Mouse (Mus musculus): Measurements from ENCODE around the gene Garem2. TPM values are rescaled to one million over a fixed set of nuclear protein-coding genes. Genes with fewer than 3 reads are reported as not detected.
"Not testable (repeated sequence)": the region's sequence is repeated elsewhere in the genome, so short reads cannot be mapped to it uniquely, and the experiment has no call there.

Gene Garem2
- 0.61 and 0.80 TPM in 2 replicates for polyA plus RNA-seq (2014; fragmentation: Nextera tagmentation; extraction: Ambion mirVana)

GRCm38 (mm10) chr5:30104841-30105667 lies at the start of gene Garem2:
Garem2 (plus strand) TSS chr5:30105161.
- Histone ChIP-seq H3K4me3 (ENCODE audit: low read length) (peak within 1 kb of the TSS; percentile 48), H3K27ac (ENCODE audit: low read depth, low read length) (no peak within 1 kb of the TSS), H3K4me1 (ENCODE audit: control insufficient read depth, insufficient read depth, low read length) (peaks cover 32% of the 10 kb centered on the region), H3K36me3 (ENCODE audit: control insufficient read depth, insufficient read depth, low read length) (no peaks in the 10 kb centered on the region), H3K9me3 (ENCODE audit: control insufficient read depth, low read length) (no peaks in the 10 kb centered on the region), H3K4me2 (replicated peaks; ENCODE audit: low read depth, low read length) (peak within 1 kb of the TSS; percentile 98), H3K9ac (ENCODE audit: low read depth, low read length) (peak within 1 kb of the TSS; percentile 48), H3K27me3 (ENCODE audit: control insufficient read depth, insufficient read depth, low read length) (peaks cover 37% of the 10 kb centered on the region)
- ATAC-seq (ENCODE audit: low FRiP score, low TSS enrichment) = peak; percentile 37
- under 1% methylated on average over 65 of the region's 65 CpGs for WGBS

DNA sequence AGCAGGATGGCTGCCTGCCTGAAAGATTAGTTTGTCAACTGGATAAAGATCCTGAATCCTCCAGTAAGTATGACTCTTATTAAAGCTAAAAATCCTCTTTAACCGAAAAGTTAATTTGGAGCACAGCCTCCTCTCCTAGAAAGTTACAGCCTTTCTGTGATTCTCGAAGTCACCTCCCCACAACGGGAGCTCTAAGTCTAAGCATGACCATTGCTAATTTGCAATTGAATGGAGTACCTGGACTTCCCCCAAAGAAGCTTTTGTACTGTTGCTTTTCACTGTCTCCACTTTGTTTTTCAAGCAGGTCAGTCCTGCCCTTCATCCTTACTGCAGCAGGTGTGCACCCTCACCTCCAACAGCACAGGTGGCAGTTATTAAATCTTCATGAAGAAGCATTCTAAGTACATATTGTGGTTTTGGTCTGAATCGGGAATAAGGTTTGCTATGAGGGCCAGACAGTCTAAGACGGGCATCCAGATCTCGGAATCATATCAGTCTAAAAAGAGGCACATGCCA lies 46.7 kb upstream of the Garem2 start:
- H3K27ac ChIP-seq (ENCODE audit: low read depth, low read length) = no peak overlapping the region
- WGBS = 81% methylated on average over 6 of the region's 6 CpGs
- no peak overlapping the region for H3K4me3 ChIP-seq (ENCODE audit: low read length)
- H3K4me2 ChIP-seq (replicated peaks; ENCODE audit: low read depth, low read length) = no peak overlapping the region
- peaks cover 30% of the 10 kb centered on the region for H3K36me3 ChIP-seq (ENCODE audit: control insufficient read depth, insufficient read depth, low read length)
- ATAC-seq (ENCODE audit: low FRiP score, low TSS enrichment) = no peak
- no peak overlapping the region for H3K9ac ChIP-seq (ENCODE audit: low read depth, low read length)
- no peaks in the 10 kb centered on the region for H3K4me1 ChIP-seq (ENCODE audit: control insufficient read depth, insufficient read depth, low read length)
- no peaks in the 10 kb centered on the region for H3K27me3 ChIP-seq (ENCODE audit: control insufficient read depth, insufficient read depth, low read length)
- H3K9me3 ChIP-seq (ENCODE audit: control insufficient read depth, low read length) = no peaks in the 10 kb centered on the region

DNA sequence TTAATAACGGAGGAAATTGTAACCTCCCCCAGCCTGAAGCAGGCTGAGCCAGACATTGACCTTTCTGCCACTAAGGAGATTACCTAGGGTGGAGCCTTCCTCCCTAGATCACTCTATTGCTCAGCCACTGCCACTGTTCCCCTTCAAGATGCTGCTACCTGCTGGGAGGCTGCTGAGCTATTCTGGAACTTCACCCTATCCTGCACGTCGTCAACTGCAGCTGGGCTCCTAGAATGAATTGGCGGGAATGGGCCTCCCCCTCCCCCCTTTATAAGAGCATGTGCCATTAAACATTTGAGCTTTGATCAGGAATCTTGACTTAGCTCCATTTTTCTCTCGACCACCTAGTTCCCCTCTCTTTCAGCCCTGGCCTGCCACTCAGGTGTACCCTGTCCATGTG lies 45.4 kb upstream of the Garem2 start:
- not testable (repeated sequence) for H3K4me3 ChIP-seq (ENCODE audit: low read length); H3K27ac ChIP-seq (ENCODE audit: low read depth, low read length); H3K27me3 ChIP-seq (ENCODE audit: control insufficient read depth, insufficient read depth, low read length); ATAC-seq (ENCODE audit: low FRiP score, low TSS enrichment); H3K9me3 ChIP-seq (ENCODE audit: control insufficient read depth, low read length); H3K4me1 ChIP-seq (ENCODE audit: control insufficient read depth, insufficient read depth, low read length); H3K4me2 ChIP-seq (replicated peaks; ENCODE audit: low read depth, low read length); H3K9ac ChIP-seq (ENCODE audit: low read depth, low read length)
- WGBS = 77% methylated on average over 5 of the region's 5 CpGs
- peaks cover 40% of the 10 kb centered on the region for H3K36me3 ChIP-seq (ENCODE audit: control insufficient read depth, insufficient read depth, low read length)

- Histone ChIP-seq H3K4me1 (ENCODE audit: control insufficient read depth, insufficient read depth, low read length) (peaks cover 9% of the 10 kb centered on the region; the same call in 1 of the 2 replicates), H3K4me2 (replicated peaks; ENCODE audit: low read depth, low read length) (no peak overlapping the region), H3K9me3 (ENCODE audit: control insufficient read depth, low read length) (no peaks in the 10 kb centered on the region), H3K27me3 (ENCODE audit: control insufficient read depth, insufficient read depth, low read length) (no peaks in the 10 kb centered on the region), H3K36me3 (ENCODE audit: control insufficient read depth, insufficient read depth, low read length) (peaks cover 72% of the 10 kb centered on the region), H3K9ac (ENCODE audit: low read depth, low read length) (no peak overlapping the region), H3K4me3 (ENCODE audit: low read length) (no peak overlapping the region), H3K27ac (ENCODE audit: low read depth, low read length) (no peak overlapping the region)
- 11% methylated on average over 6 of the region's 6 CpGs for WGBS
- ATAC-seq (ENCODE audit: low FRiP score, low TSS enrichment) = no peak
Observed at GRCm38 (mm10) chr5:30067726-30068125, 37.2 kb upstream of the Garem2 start.

DNA sequence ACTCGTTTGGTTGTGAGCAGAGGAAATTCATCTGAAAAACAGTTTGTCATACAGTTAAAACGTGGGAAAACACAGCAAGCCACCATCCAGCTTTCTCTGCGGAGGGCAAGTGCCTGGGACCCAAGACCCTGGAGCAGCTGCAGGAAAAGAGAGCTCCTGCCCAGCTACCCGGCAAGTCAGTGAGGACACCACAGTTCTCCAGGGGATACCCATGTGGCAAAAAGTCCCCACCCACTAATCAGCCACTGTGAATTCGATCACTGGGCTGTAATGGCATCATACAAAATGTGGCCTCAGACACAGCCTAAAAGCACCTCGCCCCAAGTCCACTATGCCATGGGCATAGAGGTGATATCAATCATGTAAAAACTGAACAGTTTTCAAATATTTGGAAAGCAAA lies 33.3 kb upstream of the Garem2 start:
- H3K4me2 ChIP-seq (replicated peaks; ENCODE audit: low read depth, low read length) = peak overlapping the region; percentile 62
- H3K27me3 ChIP-seq (ENCODE audit: control insufficient read depth, insufficient read depth, low read length) = no peaks in the 10 kb centered on the region
- peak overlapping the region; percentile 81; the same call in 1 of the 2 replicates for H3K9ac ChIP-seq (ENCODE audit: low read depth, low read length)
- H3K4me3 ChIP-seq (ENCODE audit: low read length) = peak overlapping the region; percentile 76
- H3K4me1 ChIP-seq (ENCODE audit: control insufficient read depth, insufficient read depth, low read length) = peaks cover 9% of the 10 kb centered on the region; the same call in 1 of the 2 replicates
- no peaks in the 10 kb centered on the region for H3K9me3 ChIP-seq (ENCODE audit: control insufficient read depth, low read length)
- 76% methylated on average over 6 of the region's 6 CpGs for WGBS
- H3K36me3 ChIP-seq (ENCODE audit: control insufficient read depth, insufficient read depth, low read length) = peaks cover 45% of the 10 kb centered on the region
- no peak overlapping the region for H3K27ac ChIP-seq (ENCODE audit: low read depth, low read length)
- ATAC-seq (ENCODE audit: low FRiP score, low TSS enrichment) = no peak

- 40% methylated on average over 3 of the region's 3 CpGs for WGBS
- no peak overlapping the region for H3K27ac ChIP-seq (ENCODE audit: low read depth, low read length)
- no peaks in the 10 kb centered on the region for H3K9me3 ChIP-seq (ENCODE audit: control insufficient read depth, low read length)
- peak overlapping the region; percentile 62 for H3K4me2 ChIP-seq (replicated peaks; ENCODE audit: low read depth, low read length)
- peaks cover 9% of the 10 kb centered on the region; the same call in 1 of the 2 replicates for H3K4me1 ChIP-seq (ENCODE audit: control insufficient read depth, insufficient read depth, low read length)
- ATAC-seq (ENCODE audit: low FRiP score, low TSS enrichment) = peak; percentile 24; the same call in 1 of the 2 replicates
- H3K27me3 ChIP-seq (ENCODE audit: control insufficient read depth, insufficient read depth, low read length) = no peaks in the 10 kb centered on the region
- H3K4me3 ChIP-seq (ENCODE audit: low read length) = peak overlapping the region; percentile 76
- peaks cover 39% of the 10 kb centered on the region for H3K36me3 ChIP-seq (ENCODE audit: control insufficient read depth, insufficient read depth, low read length)
- H3K9ac ChIP-seq (ENCODE audit: low read depth, low read length) = peak overlapping the region; percentile 81
Observed at GRCm38 (mm10) chr5:30072377-30072776, 32.6 kb upstream of the Garem2 start.

DNA sequence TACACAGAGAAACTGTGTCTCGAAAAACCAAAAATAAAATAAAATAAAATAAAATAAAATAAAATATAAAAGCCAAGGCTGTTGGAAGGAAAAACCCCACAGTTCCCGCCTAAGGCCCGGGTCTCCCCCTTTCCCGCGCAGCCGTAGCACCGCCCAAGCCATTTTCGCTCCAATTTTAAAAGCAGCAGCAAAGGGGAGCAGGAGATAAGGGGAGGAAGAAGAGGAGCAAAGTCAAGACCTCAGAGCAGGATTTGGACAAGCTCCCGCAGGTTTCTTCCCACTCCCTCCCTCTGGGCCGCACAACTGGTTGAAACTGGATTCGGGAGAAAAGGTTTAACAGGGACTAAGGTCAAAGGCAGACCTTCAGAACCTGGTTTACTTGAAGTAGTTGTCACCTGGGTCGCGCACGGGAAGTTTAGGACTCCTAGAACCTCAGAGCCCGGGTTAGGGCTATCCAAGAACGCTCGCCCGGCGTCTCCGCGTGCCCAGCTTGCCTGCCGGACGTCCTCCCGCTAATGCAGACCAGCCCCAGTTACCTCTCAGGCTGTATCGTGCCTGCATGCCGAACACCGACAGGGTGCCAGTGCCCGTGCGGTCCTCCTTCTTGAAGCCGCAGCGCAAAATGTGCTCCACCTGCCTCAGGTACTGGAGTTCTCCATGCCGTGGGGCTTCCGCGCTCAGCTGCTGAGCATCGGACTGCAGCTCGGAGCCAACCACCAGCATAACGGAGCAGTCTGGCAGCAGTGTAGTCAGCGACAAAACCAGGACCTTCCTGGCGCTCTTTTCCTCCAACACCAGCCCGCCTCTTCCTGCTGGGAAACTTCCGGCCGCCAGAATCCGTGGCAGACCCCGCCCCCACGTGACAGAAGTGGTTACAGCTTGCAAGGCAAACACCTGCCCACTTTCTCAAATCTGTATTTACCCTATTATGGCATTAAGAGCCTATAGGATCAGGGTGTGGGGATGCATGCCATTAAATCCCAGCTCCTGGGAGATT lies 31.8 kb upstream of the Garem2 start, which contains the start of gene Tyms:
Gene Tyms (minus strand): TSS at position 793 of the 997 bp plus-strand sequence.
- Histone ChIP-seq H3K4me2 (replicated peaks; ENCODE audit: low read depth, low read length) (peak within 1 kb of the TSS; percentile 62), H3K4me3 (ENCODE audit: low read length) (peak within 1 kb of the TSS; percentile 76), H3K9ac (ENCODE audit: low read depth, low read length) (peak within 1 kb of the TSS; percentile 81), H3K27me3 (ENCODE audit: control insufficient read depth, insufficient read depth, low read length) (no peaks in the 10 kb centered on the region), H3K27ac (ENCODE audit: low read depth, low read length) (peak within 1 kb of the TSS; percentile 77), H3K4me1 (ENCODE audit: control insufficient read depth, insufficient read depth, low read length) (peaks cover 9% of the 10 kb centered on the region; the same call in 1 of the 2 replicates), H3K36me3 (ENCODE audit: control insufficient read depth, insufficient read depth, low read length) (peaks cover 31% of the 10 kb centered on the region), H3K9me3 (ENCODE audit: control insufficient read depth, low read length) (no peaks in the 10 kb centered on the region)
- 1% methylated on average over 45 of the region's 45 CpGs for WGBS
- peak; percentile 89 for ATAC-seq (ENCODE audit: low FRiP score, low TSS enrichment)

DNA sequence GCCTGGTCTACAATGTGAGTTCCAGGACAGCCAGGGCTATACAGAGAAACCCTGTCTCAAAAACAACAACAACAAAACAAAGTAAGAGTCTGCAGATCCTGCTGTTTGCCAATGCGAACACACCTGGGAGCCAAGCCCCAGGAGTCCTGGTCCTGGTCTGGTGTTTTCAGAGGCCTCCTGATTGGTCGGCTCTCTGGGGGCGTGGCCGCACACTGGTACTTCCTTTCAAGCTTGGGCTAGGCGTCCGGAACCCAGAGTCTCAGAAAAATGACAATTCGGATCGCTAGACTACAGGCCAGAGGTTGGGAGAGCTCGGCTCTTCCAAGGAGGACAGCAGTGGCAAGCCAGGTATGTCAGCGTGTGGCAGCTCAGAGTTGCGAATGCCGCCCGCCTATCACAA lies 12.3 kb upstream of the Garem2 start:
- no peaks in the 10 kb centered on the region for H3K27me3 ChIP-seq (ENCODE audit: control insufficient read depth, insufficient read depth, low read length)
- no peaks in the 10 kb centered on the region for H3K4me1 ChIP-seq (ENCODE audit: control insufficient read depth, insufficient read depth, low read length)
- no peak for ATAC-seq (ENCODE audit: low FRiP score, low TSS enrichment)
- WGBS = 62% methylated on average over 13 of the region's 13 CpGs
- no peak overlapping the region for H3K27ac ChIP-seq (ENCODE audit: low read depth, low read length)
- H3K4me2 ChIP-seq (replicated peaks; ENCODE audit: low read depth, low read length) = no peak overlapping the region
- no peaks in the 10 kb centered on the region for H3K36me3 ChIP-seq (ENCODE audit: control insufficient read depth, insufficient read depth, low read length)
- no peak overlapping the region for H3K4me3 ChIP-seq (ENCODE audit: low read length)
- H3K9me3 ChIP-seq (ENCODE audit: control insufficient read depth, low read length) = no peaks in the 10 kb centered on the region
- H3K9ac ChIP-seq (ENCODE audit: low read depth, low read length) = no peak overlapping the region
